Mouse (Mus musculus): ENCODE results near the gene Upk1b.

GRCm38 (mm10) chr16:38769529-38769928 lies 30.6 kb downstream of the Upk1b start:
- TF ChIP-seq CTCF (conservative IDR thresholded peaks at IDR 0.05 in 1 of 2, IDR thresholded peaks at IDR 0.05 in 1 of 2; ENCODE audit: low read depth in 2 of 2, low read length in 2 of 2): no peak
- no peak for TF ChIP-seq MEF2A (IDR thresholded peaks at IDR 0.05; ENCODE audit: borderline replicate concordance, low read depth, low read length)
- no peak for TF ChIP-seq POLR2A (IDR thresholded peaks at IDR 0.05; ENCODE audit: low read depth, low read length)
- TF ChIP-seq NELFE (IDR thresholded peaks at IDR 0.05; ENCODE audit: low read depth, low read length): no peak
- no peak for TF ChIP-seq MXI1 (IDR thresholded peaks at IDR 0.05; ENCODE audit: low read depth, low read length)
- TF ChIP-seq E2F4 (IDR thresholded peaks at IDR 0.05; ENCODE audit: insufficient replicate concordance, low read depth, low read length): no peak
- TF ChIP-seq RAD21 (IDR thresholded peaks at IDR 0.05; ENCODE audit: low read depth, low read length): no peak
- no peak for TF ChIP-seq TBP (conservative IDR thresholded peaks at IDR 0.05; ENCODE audit: low read depth, low read length)
- TF ChIP-seq MYC (IDR thresholded peaks at IDR 0.05; ENCODE audit: low read depth, low read length): no peak
- no peak for TF ChIP-seq SIN3A (IDR thresholded peaks at IDR 0.05; ENCODE audit: low read length)
- no peak for TF ChIP-seq ZC3H11A (IDR thresholded peaks at IDR 0.05; ENCODE audit: low read depth, low read length)
- no peak for TF ChIP-seq MAZ (IDR thresholded peaks at IDR 0.05; ENCODE audit: low read depth, low read length)
- no peak for TF ChIP-seq ZKSCAN1 (IDR thresholded peaks at IDR 0.05; ENCODE audit: borderline replicate concordance, low read depth, low read length)
